Mouse (Mus musculus) R1 (cell line): ENCODE data around the gene G6pdx.

Source experiments
- DNase-seq: peaks from one replicate; pipeline ENCODE4 v3.0.0-alpha.2; 2018; ENCODE audit warnings: low read depth, low spot score

Gene G6pdx

GRCm38 (mm10) chrX:74428826-74429276, at the start of gene G6pdx:
TSS of gene G6pdx (minus strand) at chrX:74429194.
- peak; percentile 91 for DNase-seq

GRCm38 (mm10) chrX:74452773-74453172, 23.8 kb upstream of the G6pdx start:
- peak; percentile 32 for DNase-seq

GRCm38 (mm10) chrX:74451157-74451912, 22.3 kb upstream of the G6pdx start:
- DNase-seq = no peak

DNA sequence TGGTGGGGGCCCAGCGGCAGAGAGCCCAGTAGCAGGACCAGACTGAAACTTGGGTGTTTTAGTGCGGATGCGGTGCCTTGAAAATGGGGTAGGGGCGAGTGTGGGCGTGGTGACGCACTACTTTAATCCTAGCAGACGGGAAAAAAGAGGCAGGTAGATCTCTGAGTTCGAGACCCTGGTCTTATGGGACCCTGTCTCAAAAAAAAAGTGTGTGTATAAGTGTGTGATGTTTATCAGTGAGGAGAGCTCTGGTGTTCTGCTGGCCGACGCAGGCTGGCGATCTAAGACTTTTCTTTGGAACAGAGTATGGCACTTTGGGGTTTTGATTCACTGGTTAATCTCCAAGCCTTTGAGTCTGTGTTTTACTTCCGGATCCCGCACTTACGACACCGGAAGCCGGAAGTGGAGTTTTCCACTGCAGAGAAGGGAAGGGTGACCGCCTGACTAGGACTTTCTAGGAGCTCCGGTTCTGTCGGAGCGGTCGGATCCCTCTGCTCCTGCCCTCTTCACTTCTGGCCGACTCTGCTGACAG, 362 bp upstream of the G6pdx start:
- DNase-seq = peak; percentile 91

- peak; percentile 12 for DNase-seq
Measured at GRCm38 (mm10) chrX:74428146-74428825, 708 bp downstream of the G6pdx start.

DNA sequence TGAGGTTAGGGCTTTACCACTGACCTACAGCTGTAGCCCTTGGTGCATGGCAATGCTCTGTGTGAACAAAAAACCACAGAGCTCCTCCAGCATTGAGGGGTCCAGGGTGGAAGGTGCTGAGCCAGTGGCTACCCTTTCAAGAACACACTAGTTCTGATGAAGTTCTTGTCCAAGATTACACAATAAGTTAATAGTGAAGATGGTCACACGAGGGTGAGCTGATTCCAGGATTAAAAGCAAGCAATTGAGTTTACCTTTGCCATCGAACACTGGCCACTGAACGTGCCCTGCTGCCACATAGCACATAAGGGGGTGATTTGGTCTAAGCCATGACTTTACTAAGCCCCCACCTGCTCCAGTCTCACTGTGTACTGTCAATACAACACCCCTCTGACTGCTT, 1.9 kb downstream of the G6pdx start:
- DNase-seq = no peak

- no peak for DNase-seq
Measured at GRCm38 (mm10) chrX:74426256-74426655, 2.7 kb downstream of the G6pdx start.

DNA sequence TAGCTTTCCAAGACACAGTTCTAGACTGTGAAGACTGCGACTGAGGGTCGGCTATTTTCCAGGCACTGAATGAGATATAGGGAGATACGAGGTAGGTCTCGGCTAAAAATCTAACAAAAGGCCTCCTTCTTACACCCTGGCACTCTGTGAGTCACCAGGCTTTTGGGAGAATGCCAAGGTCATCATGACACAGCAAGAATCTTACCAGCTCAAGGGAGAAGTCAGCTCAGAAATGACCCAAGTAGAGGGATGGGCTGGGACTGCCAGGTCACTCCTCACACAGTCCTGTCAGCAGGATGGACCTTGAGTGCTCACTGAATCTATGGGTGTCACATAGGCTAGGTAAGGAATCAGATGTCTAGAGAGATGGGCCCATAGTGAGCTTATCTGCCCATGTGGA, 3.8 kb downstream of the G6pdx start:
- peak; percentile 7 for DNase-seq

DNA sequence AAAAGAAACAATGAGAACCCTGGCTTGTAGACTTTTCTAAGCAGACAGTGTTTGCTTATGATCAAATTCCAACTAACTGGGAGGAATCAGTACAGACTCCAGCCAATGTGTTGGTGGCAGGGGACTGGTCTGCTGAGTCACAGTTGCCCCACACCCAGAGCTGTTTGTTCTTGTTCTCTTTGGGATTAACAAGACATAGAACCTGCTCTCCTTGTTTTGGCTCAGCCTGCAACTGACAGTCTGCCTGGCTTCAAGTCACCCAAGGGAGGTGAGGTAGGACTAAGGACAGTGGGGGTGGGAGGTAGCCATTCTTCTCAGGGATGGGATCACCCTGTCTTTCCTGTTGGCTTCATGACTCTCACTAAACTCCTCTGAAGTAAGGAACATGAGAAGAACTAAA, 4.6 kb downstream of the G6pdx start:
- DNase-seq = peak; percentile 1

- peak; percentile 66 for DNase-seq
Measured at GRCm38 (mm10) chrX:74413377-74413776, 15.6 kb downstream of the G6pdx start.

- no peak for DNase-seq
Measured at GRCm38 (mm10) chrX:74408340-74408739, 20.7 kb downstream of the G6pdx start.

DNA sequence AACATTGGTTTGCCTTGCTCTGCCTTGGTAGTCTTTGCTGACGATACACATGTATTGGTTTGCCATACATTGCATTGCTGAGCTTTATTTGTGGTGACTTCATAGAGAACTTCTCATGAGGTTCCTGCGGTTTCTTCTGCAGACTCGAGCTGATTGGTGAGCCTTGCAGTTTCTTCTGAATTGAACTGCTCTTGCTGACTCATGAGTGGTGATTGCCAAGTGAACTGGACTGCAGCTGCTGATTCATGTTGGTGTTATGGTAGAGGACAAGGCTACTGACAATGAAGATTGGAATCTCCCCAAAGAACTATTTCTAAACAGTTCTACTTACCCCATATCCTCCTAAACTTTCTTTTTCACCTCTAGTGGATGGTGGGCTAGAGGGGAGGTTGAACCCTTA, 28.9 kb downstream of the G6pdx start:
- DNase-seq = no peak

DNA sequence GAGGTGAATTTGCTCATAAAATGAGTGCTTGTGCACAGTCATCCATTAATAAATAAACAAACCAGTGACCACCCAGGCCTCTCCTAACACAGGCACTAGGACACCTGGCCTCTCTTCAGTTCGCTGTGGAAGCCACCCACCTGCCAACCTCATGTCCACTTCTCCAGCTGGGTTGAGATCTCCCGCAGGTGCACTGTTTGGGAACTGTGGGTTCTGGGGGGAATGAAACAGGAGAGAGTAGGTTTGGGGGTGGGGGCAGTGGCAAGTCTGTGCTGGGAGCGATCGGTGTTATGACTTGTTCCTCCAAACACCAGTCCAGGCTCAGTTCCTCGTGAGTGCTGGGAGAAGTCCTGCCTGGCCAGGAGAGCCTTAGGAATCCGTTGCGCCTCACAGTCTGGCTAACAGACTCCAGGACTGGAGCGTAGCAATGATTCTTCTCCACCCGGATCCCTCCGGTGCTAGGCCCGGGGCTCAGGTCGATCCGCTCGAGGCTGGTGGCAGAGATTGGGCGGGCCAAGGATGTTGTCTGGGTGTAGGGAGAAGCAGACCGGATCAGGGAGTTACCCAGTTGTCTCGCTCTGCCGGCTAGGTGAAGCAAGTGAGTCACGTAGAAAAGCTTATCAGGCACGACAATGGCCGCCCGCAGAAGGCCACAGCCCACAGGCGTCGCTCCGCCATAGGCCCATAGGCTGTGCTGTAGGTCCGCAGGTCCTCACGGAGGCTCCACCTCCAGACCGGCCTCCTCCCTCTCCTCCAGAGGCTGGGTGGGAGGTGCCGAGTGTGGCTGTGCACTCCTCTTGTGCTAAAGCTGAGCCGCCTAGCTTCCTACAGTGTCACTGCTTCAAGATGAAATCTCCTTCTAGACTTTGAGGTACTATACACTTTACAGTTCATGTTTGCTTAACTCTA, 36.2 kb downstream of the G6pdx start, which contains the start of the genes Fam3a and Ikbkg:
Gene Fam3a (minus strand): TSS at position 738 of the 909 bp plus-strand sequence.
Gene Ikbkg (plus strand): TSS at position 756 of the 909 bp plus-strand sequence.
- DNase-seq = peak; percentile 92

DNA sequence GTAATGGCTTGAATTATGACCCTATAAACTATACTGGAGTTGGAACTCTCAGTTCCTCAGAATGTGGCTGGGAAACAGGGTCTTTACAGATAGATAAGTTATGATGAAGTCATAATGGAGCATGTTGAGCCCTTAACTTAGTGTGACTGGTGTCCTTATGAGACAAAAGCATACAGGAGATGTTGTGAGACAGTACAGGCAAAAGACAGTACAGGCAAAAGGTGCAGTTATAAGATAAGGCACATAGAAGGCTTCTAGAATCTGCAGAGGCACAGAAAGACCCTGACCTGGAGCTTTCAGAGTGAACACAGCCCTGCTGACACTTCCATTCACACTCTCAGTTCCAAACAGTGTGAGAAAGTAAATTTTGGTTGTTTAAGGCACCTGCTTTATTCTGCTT, 40.8 kb downstream of the G6pdx start:
- DNase-seq = no peak

DNA sequence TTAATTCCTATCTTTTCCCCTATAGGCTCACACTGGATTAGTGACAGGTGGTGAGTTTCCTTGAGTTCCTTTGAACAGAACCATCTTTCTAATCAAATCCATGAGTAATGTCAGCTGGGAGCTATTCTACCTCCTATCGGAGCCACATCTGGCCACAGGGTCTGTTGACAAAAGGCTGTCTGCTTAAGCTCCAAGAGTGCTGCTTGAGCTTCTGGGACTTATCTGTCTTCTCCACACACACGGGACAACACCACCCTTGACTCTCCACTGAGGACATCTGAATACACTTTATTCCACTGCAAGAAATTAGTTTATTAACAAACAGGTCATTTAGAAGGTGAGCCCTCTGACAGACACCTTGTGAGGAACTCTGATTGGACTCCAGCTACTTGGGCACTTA, 44.5 kb downstream of the G6pdx start:
- DNase-seq = no peak

DNA sequence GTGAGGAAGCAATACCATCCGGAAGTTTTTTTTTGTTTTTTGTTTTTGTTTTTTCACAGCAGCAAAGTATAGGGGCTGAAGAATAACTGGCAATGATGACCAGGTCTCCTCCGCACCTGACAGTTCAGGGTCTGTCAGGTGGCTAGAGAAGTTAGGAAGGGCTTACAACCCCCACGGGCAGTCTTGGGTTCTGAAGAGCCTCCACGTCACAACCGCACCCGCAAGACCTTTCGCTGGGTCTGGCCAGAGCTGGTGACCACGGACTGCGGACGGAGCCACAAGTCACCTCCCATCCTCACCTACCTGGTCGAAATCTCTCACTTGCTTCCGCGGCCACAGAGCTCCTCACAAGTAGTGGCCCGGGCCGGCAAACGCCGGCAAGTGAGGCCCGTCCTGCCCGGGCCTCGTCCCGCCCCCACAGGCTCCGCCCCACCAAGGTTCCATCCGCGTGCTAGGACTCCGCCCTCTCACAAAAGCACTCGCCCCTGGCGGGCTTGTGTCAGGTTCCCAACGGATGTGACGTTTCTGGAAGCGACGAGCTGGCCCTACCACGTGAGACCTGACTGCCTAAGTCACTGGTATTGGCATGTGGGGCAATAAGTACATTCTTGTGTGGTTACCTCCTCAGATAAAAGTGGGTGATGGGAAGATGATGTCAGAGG, 56.0 kb downstream of the G6pdx start, which contains the start of the genes Ubl4a and Slc10a3:
Gene Ubl4a (minus strand): TSS at position 331 of the 662 bp plus-strand sequence.
Gene Slc10a3 (minus strand): TSS at position 462 of the 662 bp plus-strand sequence.
- peak; percentile 94 for DNase-seq

- peak; percentile 67 for DNase-seq
Measured at GRCm38 (mm10) chrX:74368209-74368909, 60.6 kb downstream of the G6pdx start.

DNA sequence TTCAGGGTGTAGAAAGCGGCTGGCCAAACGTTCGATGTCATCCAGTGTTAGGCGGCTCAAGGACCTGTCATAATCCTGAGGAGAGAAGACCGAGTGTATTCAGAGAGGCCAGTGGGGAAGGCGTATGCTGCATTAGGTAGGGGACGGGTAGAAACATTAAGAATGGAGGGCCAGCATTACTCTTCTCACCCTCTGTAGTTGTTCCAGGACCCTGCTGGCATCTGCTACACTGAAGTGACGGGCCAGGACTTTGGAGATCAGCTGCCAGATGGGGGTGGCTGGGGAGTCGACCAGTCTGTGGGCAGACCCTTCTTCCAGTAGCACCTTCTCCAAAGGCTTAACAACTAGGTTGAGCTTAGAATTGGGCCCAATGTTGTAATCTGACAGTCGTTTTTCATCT, 61.5 kb downstream of the G6pdx start:
- no peak for DNase-seq
